Mouse (Mus musculus) left cerebral cortex, adult 2 months (tissue): ENCODE results near the gene Zfp69. TPM values are rescaled to one million over a fixed set of nuclear protein-coding genes. Genes with fewer than 3 reads are reported as not detected.

ENCODE experiments used
- DNase-seq, 2 experiments: peaks; one replicate each; pipeline ENCODE4 v3.0.0; 2021 to 2022; ENCODE audit warnings: low spot score in 2 of 2, mixed read lengths in 1 of 2; ENCODE audit errors: extremely low spot score in 1 of 2
- H3K27ac ChIP-seq: fragments of 200-600 bp; 2 replicates; pipeline ENCODE4 v1.8.1; 2022
- H3K4me3 ChIP-seq: fragments of 200-600 bp; 2 replicates; pipeline ENCODE4 v1.8.1; 2022
- CTCF ChIP-seq: fragments of 200-600 bp; IDR thresholded peaks from 2 replicates; pipeline ENCODE4 v1.8.1; 2022; ENCODE audit warnings: antibody characterized with exemption, mild to moderate bottlenecking, moderate library complexity
- intact Hi-C: fragments of 180-260 bp; cut with DNase I; formaldehyde crosslinking; loops from one replicate; pipeline ENCODE4 v1.15.1; 2025
- long read RNA-seq, 2 experiments: library from polyadenylated mRNA; stranded (forward); transcript quantifications; one replicate each; pipeline ENCODE4 v2.0.0; 2021; ENCODE audit warnings: borderline mapping rate in 2 of 2
- total RNA-seq, 2 experiments: library from RNA; stranded (reverse); gene quantifications; 2 replicates each; pipeline ENCODE4 v1.2.3; 2021

Zfp69 gene
- total RNA-seq: 1 to 10 TPM; 2.1 to 3.2 TPM
- long read RNA-seq, experiment 1, partial matches to known transcripts: 0 of 3 reads
- long read RNA-seq, experiment 1, other reads (novel, unspliced or antisense): 3 of 3 reads
- long read RNA-seq, experiment 2, partial matches to known transcripts: 2 of 5 reads
- long read RNA-seq, experiment 2, other reads (novel, unspliced or antisense): 3 of 5 reads

DNA sequence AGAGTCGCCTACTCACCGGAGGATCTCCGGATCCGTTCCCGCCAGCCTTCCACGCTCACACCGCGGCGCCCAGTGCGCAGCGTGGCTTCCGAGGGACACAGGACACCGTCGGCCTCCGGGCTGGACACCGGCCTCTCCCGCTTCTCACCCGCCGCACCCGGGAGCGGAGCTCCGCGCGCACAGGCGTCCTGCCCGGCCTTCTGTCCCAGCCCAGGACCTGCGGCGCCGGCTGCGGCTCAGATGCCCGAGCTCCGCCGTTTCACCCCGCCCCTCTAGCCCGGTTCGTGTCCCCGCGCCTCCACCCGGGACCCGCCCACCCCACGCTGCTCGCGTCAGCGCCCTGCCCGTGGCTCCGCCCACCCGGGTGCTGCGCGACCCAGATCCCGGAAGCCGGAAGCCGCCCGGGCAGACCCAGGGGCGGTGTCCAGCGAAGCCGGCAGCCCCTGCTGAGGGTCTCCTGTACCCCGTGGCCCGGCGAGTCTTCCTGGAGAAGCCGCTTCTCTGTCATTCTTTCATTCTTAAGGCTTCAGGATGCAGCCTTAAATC is at the start of gene Zfp69:
Gene Zfp69, minus strand, starts transcription at position 272 of the 546 bp plus-strand sequence.
- peak within 1 kb of the TSS; percentile 72 for H3K4me3 ChIP-seq
- H3K27ac ChIP-seq: peak within 1 kb of the TSS; percentile 74
- intact Hi-C loops: loop anchor here (1.0 kb wide), 1 partner anchor 26 kb away; the partner anchor contains the start of gene Exo5
- TF ChIP-seq CTCF: no peak
- DNase-seq: peak; percentile 83 to 85

DNA sequence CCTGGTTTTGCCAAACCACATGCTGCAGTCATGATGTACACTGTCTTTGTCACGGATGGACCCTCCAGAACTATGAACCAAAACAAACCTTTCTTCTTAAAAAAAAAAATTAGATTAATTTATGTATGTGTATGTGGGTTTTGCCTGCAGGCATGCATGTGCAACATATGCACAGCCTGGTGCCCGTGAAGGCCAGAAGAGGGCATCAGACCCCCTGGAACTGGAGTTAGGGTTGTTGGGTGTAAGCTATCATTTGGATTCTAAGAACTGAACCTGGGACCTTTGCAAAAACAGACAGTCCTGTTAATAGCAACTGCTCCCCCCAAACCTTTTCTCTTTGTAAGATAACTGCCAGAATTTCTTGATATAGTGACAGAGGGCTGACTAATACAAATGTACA is 49.5 kb upstream of the Zfp69 start:
- no peak for DNase-seq
- intact Hi-C loops: no loop called here

DNA sequence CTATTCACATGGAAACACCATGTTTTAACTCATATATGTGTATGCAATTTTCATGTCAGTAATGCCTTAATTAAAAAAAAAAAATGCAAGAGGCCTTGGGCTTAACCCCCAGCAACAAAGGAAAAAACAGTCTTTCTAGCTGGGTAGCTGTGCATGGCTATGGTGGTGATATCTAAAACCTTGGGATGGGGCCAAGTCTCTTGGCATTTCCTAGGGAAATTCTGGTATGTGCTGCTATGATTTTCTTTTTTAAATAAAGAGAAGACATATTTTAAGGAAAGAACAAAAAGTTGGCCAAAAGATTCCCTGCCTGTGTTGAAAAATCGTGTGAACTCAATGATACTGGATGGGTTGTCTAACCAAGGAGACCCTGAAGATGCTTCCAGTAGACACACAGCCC is 44.4 kb upstream of the Zfp69 start:
- H3K4me3 ChIP-seq: no peak overlapping the region
- H3K27ac ChIP-seq: no peak overlapping the region
- no peak for TF ChIP-seq CTCF
- intact Hi-C loops: no loop called here
- no peak for DNase-seq

More for the DNA sequence above, 49.5 kb upstream of the Zfp69 start:
- H3K27ac ChIP-seq: peak overlapping the region; percentile 28; the same call in 1 of the 2 replicates
- TF ChIP-seq CTCF: peak; percentile 3; the same call in 1 of the 2 replicates
- no peak overlapping the region for H3K4me3 ChIP-seq

DNA sequence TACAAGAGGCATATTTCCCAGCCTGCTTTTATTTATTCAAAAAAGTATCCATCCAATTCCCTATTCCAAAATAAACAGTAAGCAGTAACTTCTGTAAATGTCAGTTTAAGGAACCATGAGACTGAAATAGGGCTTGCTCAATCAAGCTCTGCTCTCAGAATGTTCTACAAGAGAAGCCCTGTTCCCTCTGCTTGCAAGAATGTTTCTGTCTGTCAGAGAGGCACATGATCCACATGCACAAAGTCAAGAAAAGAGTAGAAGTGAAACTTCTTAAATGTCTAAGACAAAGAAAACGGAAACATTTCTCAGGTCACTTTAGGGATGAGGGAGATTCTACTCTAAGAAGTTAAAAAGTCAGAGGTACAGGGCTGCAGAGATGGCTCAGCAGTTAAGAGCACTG is 41.5 kb upstream of the Zfp69 start:
- Histone ChIP-seq H3K4me3 (no peak overlapping the region), H3K27ac (0 out of 2 replicates have a peak overlapping the region, but pooled peaks have one; percentile 32)
- no peak for DNase-seq
- TF ChIP-seq CTCF: no peak
- intact Hi-C loops: no loop called here

DNA sequence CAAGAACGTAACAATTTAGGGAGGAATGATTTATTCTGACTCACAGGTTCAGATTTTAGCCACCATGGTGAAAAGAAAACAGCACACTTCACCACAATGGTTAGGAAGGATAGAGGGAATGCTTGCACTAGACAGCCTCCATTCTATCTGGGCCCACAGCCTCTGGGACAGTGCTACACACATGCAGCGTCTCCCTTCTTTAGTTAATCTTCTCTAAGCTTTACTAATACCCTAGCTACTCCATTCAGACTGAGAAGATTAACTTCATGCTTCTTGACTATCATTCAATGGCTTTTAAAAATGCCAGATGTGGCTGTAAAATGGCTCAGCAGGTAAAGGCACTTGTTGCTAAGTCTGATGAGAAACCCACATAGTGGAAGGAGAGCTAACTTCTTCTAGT is 40.8 kb upstream of the Zfp69 start:
- intact Hi-C loops: no loop called here
- TF ChIP-seq CTCF: no peak
- no peak for DNase-seq

DNA sequence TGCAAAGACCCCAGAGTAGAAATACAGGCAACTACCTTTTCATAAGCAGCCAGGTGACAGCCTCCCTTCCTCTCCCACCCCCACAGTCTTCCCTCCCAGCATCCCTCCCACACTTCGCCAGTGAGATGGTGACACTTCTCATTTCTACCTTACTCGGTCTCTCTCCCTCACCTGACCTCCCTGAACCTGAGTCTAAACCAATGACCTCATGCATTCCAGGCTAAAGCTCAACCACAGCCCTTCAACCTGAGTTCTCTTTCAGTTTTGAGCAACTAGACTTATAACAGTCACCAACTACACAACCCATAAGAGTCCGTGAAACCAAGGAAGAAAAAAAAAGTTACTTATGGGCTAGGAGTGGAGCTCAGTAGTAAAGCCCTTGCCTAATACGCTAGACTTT is 35.8 kb upstream of the Zfp69 start:
- Histone ChIP-seq H3K4me3 (no peak overlapping the region), H3K27ac (no peak overlapping the region)
- intact Hi-C loops: loop anchor here (2.0 kb wide), 3 partner anchors 29 to 245 kb away; partner anchors contain the start of gene Smap2
- no peak for TF ChIP-seq CTCF
- no peak for DNase-seq

More for the DNA sequence above, 40.8 kb upstream of the Zfp69 start:
- H3K27ac ChIP-seq: no peak overlapping the region
- no peak overlapping the region for H3K4me3 ChIP-seq

DNA sequence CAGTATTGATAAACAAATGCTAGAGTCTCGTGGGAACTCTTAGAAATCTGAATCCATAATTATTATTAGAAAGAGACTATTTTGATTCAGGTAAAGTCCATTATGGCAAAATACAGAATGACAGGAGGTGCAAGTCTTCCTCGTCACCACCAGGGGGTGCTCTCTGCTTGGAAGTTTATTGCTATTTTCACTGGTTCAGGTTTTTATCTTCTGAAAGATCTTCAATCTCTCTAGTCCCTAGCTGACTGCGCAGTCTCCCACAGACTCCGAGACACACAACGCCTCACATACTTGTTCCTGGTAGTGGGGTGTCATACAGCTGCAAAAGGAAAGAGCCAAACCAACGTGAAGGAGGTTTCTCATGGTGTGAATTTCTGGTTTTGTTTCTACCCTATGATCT is 34.9 kb upstream of the Zfp69 start:
- intact Hi-C loops: loop anchor here (2.0 kb wide), 3 partner anchors 30 to 246 kb away; partner anchors contain the start of gene Smap2
- TF ChIP-seq CTCF: peak; percentile 97

DNA sequence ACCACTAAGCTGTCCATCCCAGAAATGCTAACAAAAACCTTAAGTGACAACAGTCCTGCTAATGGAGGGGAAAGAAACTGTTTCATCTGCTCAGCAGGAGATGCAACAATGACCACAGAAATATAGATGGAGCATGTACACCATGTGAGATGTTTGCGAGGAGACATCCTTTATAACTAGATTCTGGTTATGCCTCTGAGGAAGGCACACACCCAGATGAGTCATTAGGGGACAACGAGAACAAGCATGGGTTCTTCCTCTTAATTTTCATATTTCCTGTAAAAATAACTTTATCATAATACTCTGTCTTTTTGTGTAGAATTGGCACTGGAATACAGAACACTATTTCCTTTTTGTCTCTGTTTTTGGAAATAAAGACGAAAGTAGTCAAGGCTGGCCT is 26.7 kb upstream of the Zfp69 start:
- no peak for TF ChIP-seq CTCF
- H3K4me3 ChIP-seq: no peak overlapping the region
- H3K27ac ChIP-seq: no peak overlapping the region
- intact Hi-C loops: no loop called here
- no peak for DNase-seq

More for the DNA sequence above, 34.9 kb upstream of the Zfp69 start:
- no peak overlapping the region for H3K27ac ChIP-seq
- peak; percentile 46 to 55 for DNase-seq
- no peak overlapping the region for H3K4me3 ChIP-seq

DNA sequence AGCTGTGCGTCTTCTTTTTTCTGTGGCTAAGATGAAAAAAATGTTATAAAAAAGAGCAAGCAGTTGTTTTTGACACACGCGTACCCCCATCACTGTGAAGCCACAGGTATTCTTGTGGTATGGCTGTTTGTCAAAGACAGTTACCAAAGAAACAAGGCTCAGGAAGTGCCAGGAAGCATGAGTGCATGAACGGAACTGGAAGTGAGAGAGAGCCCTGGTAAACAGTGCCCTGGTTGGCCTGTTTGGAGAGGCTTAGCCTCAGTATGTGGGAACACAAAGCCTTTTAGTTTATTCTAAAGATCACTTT is 23.9 kb upstream of the Zfp69 start:
- H3K4me3 ChIP-seq: no peak overlapping the region
- intact Hi-C loops: no loop called here
- peak overlapping the region; percentile 40; the same call in 1 of the 2 replicates for H3K27ac ChIP-seq
- DNase-seq: no peak
- no peak for TF ChIP-seq CTCF

DNA sequence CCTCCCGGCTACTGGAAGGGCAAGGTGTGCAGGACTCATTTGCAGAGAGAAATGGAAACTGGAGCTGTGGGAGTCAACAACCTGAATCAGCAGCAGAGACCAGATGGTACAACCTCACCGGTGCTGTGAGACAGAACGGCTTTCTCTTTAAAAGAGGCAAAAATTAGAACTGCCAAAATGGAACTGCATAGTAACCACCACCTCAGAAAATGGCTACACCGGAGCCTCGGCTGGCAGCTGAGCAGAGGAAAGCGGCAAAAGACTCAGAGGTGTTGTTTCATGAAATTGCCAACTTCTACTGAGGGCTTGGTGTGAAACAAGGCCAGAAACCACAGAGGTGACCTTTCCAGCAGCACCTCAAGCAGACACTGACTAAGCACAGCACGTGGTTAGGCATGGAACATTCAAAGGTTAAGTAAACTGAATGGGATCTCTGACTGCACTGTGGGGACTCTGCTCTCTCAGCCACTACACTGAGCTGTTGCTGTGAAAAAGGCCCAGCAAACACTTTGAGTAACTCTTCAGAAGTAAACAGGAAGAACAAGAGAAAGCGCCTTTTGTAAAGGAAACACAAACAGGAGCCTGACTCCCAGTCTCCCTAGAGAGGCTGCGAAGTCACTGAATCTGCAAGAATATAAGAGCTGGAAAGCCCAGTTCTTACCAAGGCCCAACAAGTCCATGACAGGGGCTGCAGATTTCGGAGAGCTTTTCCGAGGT is 23.4 kb upstream of the Zfp69 start:
- Histone ChIP-seq H3K27ac (peak overlapping the region; percentile 45; the same call in 1 of the 2 replicates), H3K4me3 (no peak overlapping the region)
- peak in 1 of 2 experiments; percentile 38 for DNase-seq
- intact Hi-C loops: no loop called here
- TF ChIP-seq CTCF: no peak

DNA sequence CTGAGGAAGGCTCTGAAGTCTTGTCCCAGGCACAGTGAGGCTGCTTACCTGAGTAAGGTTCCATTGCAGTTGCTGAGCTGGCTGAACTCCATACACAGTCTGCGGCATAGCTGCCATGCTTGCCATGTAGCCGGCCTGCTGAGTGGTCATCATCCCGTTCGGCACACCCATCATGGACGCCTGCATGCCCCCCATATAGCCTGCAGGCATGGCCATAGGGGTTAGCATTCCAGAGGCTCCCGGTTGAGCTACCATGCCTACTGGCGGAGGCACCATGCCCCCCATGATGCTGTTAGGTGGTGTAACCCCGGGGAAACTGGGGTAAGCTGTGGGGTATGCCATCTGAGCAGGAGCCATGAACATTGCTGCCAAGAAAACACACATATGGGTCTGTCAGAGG is 20.3 kb upstream of the Zfp69 start:
- intact Hi-C loops: no loop called here
- no peak for DNase-seq
- TF ChIP-seq CTCF: no peak

DNA sequence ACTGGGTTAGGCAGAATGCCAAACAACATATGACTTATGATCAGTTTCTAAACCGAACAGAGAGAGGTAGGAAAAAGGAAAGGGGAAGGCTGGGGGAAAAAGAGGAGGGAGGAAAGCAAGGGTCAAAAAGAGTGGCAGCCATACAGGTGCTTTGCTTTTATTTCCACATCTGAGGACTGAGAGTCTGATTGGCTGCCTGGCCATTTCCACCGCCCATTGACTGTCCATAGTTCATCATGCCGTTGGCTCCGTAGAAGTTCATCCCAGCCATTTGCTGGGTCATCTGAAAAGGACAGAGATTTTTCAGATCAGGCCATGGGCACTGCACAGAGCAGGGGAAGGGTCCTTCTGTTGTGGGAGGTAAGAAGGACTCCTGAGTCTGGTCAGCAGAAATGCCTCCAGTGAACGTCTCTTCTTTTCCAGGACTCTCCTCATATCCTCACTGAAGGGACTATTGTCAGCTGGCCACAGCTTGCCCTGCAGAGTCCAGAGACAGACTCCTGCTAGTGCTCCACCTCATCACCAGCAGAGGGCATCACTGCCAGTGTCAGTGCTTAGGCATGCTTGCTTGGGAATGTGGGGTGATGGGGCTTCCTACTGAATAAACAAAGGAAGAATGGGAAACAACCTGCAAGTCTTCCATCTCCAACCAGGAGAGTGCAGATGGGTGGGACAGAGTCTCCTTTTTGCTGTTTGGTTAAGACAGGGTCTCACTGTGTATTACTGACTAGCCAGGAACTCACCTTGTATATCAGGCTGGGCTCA is 18.1 kb upstream of the Zfp69 start:
- DNase-seq: peak; percentile 38 to 40
- intact Hi-C loops: no loop called here
- Histone ChIP-seq H3K27ac (no peak overlapping the region), H3K4me3 (no peak overlapping the region)
- peak; percentile 71 for TF ChIP-seq CTCF

More for the DNA sequence above, 20.3 kb upstream of the Zfp69 start:
- no peak overlapping the region for H3K27ac ChIP-seq
- no peak overlapping the region for H3K4me3 ChIP-seq
